Mouse (Mus musculus) CD4-positive, CD25-positive, alpha-beta regulatory T cell, adult 4 months (primary cell): ENCODE measurements at regions not wholly inside any gene's neighbourhood (a gene's known extent, or its start where the extent isn't known, plus 50 kb on each side); places are given as distances from the start of the nearest gene placed in this dataset.
"Not testable (repeated sequence)": the region's sequence is repeated elsewhere in the genome, so short reads cannot be mapped to it uniquely, and the experiment has no call there.

Source experiments
- ATAC-seq: one replicate; pipeline ENCODE4 v1.8.0; 2017

DNA sequence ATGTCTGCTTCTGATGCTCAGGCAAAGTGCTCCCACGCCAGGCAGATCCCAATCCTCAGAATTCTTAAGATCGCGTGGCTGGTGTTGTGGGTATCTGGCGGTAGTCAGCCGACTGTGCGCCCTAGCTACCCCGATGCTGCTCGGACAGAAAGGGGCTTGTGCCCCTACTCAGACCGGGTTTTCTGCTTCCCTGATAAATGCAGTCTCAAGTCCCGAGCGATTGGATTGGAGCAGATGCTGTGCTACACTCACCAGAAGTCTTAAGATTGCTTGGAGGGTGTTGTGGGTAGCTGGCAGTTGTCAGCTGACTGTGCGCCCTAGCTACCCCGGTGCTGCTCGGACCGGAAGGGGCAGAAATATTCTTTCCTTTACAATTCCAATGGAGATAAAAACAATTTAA lies 99.3 kb downstream of the Gm7489 start:
- not testable (repeated sequence) for ATAC-seq

DNA sequence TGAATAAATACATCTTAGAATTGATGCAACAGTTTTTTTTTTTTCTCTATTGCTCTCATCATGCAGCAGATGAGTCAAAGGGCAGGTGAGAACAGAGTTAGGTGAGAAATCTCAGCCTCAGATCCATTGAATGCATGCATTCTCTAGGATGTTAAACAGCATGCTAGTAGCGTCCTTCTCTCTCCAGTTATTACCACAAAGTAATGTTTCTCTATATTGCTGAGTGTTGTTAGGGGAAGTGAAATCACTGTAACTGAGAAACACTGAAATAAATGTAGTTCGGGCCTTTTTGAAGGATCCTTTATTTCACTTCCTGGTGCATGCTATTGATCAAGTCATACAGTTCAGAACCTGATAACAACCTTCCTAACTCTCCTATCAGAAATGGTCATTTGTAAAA lies 105.2 kb downstream of the Gm7489 start:
- no peak for ATAC-seq

DNA sequence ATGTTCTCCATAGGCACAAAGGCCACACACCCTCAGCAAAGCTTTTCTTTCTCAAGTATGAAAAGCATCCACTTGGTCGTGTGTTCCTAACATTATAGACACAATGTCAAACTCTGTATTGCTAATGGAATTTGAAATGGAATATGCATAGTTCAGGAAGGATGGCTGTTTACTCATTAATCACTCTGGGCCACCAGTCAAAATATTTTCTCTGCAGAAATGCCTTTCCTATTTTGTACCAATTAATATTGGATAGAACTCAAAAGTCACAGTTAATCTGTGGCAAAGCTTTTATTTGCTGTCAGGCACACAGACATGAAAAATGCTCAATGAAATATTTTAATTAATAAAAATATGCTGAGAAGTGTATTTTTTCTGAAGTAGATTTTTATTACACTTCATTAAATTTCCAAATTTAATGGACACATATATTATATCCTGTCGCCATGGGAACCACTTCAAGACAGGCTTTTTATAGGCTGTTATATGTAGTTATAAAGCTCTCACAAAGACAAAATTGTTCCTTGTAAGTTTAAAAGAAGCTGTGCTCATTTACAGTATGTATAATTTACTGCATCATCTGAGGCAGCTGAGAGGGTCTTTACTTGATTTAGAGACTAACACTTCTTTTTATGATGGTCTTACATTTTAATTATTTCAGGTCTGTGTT lies 110.6 kb downstream of the Gm7489 start:
- no peak for ATAC-seq

DNA sequence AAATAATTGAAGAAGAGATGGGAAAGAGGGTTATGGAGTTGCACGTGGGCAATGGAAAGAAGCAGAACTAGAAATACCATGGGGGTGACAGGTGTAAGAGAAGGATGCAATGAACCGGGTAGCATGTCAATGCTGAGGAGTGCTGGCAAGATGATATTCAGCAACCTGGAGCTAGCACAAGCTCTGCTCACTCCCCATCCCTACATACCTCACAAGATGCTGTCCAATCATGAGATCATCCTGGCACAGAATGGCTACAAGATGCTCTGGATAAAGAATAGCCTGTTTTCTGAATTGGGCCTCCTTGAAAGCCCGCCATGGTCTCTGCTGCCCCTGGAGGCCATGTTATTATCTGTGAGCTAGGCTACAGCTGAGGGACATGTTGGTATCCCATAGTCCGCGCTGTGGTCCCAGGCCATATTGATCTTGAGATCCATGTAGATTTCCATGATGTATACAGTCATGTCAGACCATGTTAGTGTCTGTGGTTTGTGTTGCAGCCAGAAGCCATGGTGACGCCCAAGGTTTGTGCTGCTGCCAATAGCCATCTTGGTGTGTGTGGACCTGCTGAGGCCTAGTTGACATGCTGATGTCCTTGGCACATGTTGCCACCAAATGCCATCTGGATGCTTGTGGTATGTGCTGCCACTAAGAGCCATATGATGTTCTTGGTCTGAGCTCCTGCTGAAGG lies 114.0 kb downstream of the Gm7489 start:
- no peak for ATAC-seq

DNA sequence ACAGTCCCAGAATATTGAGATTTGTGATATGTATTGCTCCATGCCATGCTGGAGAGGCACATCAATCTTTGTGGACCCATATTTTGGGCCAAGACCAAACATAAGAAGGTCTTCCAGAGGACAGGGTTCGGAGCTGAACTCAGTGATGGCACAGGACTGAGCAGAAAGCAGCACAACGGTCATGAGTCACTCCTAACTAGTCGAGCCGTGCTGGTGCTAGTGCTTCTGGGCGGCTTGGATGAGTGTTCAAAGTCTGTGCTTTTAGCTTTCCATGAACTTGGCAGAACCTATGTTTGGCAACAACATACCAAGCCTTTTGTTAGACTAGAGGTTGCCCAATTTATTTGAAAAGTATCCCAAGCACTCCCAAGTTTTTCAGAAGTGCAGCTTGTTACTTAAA lies 149.1 kb downstream of the Gm7489 start:
- no peak for ATAC-seq

DNA sequence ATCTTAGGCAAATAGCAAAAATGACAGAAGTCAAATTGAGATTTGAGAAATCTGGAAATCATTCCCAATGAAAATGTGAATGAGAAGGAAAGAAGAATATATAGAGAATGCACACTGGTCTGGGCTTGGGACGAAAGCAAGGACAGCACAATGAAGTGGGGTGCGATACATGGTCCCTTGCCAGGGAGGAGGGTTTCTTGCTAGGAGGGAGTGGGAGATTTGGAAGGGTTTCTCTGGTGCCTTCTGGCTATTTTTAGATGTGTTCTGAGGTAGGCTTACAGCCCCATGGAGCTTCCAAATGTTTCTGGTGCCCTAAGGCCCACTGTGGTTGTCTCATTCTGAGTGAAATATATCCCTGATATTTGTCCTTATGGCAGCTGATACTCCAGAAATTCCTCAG lies 166.0 kb downstream of the Gm7489 start:
- ATAC-seq = no peak

DNA sequence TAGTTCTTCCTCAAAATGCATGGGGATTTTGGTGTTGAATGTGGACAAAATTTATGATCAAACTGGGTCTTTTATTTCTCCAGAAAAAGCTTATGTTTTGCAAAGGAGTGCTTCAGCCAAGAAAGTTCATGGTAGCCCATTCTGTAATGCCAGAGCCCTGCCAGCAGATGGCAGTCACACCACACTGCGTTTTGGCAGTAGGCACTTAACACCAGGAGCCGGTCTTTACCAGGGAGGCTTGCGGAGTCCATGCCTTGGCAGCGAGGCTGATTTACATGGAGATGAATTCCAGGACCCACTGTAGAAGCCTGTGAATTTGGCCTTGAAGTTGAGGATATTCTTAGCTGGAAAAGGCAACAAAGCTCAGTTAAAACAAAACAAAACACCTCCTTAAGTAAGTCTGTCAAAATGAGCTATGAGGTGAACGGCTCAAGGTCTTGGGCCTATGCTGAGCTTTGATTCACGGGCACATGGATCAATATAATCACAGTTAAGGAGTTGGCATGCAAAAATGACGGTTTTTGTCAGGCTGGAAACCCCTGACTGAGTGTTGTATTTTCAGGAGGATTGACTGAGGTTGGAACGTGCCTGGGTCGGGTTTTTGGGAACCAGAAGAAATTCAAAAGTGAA lies 185.4 kb downstream of the Gm7489 start:
- ATAC-seq = no peak

DNA sequence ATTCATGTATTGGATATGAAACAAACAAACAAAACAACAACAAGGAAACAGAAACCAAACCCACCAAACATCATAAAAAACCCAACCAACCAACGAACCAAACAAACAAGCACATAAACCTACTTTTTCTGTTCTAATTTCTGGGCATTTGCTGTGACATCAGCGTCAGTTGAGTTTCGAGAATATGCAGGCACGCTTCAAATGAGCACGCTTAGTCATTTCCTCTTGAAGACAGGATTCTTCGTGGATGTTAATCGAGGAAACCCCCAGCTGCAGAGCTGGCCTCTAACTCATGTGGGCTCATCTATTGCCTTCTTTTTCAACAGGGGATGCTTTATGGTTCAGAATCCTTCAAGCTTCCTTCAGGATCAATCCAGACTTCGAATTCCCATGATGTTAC lies 187.0 kb downstream of the Gm7489 start:
- no peak for ATAC-seq

DNA sequence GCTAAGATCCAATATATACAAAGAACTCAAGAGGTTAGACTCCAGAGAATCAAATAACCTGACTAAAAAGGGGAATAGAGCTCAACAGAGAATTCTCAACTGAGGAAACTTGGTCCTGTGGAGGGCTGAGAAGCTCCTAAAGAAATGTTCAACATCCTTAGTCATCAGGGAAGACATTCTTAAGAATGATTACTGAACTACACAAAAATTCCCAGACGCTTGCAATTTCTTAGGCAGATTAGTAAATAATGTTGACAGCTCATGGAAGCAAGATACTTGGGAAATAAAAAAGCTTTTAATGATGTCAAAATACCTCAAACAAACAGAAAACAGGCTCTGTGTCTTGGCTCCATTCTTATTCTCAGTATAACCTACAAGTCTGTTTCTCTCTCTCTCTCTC lies 206.6 kb downstream of the Gm7489 start:
- no peak for ATAC-seq

DNA sequence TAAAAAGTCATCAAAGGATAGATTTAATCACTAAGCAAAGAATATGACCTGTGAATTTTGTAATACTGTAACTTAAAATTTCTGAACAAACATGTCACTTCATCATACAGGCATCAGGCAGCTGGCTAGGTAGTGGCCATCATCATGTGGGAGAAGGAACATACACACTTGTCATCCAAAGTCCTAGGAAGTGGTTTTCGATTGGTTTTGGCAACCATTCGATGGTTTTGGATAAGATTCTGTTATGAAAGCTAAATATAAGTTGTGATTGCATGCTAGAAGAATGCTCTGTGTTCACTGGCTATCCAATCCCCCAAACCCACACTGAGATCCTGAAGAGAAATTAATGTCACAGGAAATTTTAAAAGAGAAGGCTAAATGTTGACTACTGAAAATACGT lies 207.7 kb downstream of the Gm7489 start:
- ATAC-seq = no peak

DNA sequence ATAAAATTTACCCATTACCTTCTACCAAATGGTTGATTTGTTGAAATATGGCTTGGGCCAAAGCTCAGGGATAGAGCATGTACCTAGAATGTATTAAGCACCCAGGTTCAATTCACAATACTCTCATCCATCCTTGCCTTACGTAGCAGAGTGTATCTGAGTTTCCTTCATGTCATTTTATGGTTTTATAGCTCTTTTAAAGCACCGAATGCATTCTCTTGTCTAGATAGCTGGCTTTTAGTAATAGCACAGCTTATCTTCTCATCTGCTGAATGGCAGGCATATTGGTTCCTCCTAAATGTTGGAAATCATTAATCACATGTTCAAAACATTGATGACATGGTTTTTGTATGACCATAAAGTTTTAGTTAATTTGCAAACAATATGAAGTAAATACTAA lies 212.8 kb downstream of the Gm7489 start:
- ATAC-seq = no peak

DNA sequence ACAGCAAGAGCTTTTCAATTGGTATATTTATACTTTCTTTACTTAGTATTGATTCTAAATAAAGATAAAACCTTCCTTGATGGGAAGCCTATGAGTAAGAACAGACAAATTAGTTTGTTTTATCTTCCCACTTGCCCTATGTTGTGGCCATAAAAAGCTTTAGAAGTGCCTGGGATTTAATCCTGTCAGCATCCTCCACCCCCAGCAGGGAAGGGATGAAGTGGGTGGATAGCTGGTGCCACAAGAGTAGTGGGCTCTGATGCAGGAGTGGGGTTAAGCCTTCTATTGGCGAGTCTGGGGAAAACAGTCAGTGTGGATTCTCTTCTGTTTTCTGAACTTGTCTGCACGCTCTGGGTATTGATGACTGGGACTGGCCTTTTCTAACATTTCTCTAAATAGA lies 227.7 kb downstream of the Gm7489 start:
- no peak for ATAC-seq

DNA sequence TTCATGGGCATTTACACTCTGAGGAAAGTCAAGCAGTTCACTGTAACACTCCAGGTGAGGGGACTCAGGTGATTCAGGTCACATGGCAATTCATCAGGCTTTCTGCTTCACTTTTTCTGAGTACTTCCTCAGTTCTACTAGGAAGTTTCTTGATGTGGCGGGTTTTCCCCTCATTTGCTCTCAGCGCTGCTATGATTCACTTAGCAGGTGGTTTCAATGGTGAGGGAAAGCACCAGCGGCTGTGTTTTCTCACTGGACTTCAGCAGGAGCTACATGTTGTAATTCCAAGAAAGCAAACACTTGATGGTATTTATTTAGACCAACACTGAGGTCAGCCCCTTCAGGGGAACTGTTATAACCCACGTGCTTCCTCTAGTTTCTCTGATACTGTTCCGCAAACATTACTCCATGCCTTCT lies 229.4 kb downstream of the Gm7489 start:
- peak; percentile 69 for ATAC-seq

DNA sequence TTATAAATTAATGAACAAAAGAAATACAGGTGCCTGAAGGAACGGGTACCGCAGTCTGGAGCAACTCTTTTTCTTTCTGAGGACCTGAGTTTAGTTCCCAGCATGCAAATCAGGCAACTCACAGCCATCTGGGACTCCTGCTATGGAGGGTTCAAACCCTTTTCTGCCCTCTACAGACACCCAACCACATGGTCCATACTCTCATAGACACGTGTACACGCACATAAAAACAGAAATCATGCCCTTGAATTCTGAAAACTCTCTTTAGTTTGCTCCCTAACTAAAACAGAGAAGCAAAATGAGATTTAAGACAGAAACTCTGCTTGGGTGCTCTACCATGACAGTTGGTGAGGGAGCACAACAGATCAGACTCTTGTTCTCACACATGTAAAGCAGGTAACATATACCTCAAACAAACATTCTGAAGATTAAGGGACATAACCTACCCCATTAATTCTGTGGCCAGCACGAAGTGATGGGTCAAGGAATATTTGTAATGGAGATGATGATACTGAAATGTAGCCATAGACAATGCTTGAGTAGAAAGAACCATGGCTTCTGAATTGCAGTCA lies 233.3 kb downstream of the Gm7489 start:
- ATAC-seq = no peak

DNA sequence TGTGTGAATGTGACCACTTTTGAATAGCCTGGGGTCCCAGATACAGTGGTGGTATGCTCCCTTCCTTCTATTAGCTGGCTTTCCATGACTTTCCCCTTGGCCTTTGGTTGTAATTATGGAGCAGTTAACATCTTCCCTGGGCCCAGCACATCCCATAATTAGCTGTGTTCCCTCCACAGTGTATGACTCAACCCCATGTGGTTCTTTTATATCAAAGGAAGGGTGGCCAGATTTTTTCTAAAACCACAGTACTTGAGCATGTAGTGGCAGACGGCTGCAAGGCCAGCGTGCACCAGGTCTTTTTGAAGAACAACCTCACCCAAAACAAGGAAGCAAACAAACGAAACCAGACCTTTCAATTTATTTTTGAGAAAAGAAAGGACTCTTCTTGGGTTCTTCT lies 235.8 kb downstream of the Gm7489 start:
- no peak for ATAC-seq

DNA sequence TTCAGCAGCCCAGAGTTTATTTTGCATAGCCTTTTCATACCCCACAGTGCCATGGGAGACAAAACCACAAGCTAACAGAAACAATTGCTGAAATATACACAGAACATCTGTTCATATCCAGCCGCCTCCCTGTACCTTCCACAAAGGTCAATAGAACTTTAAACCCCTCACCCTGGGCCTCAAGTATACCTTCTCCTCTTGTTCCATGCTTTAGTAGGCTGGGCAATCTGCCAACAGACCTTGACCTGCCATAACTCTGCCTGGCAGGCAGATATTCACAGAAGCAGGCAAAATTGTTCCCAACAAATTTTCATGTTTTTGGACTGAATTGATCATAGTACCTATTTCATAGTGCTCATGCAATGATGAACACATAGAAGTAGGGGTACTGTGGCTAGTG lies 279.6 kb downstream of the Gm7489 start:
- no peak for ATAC-seq

DNA sequence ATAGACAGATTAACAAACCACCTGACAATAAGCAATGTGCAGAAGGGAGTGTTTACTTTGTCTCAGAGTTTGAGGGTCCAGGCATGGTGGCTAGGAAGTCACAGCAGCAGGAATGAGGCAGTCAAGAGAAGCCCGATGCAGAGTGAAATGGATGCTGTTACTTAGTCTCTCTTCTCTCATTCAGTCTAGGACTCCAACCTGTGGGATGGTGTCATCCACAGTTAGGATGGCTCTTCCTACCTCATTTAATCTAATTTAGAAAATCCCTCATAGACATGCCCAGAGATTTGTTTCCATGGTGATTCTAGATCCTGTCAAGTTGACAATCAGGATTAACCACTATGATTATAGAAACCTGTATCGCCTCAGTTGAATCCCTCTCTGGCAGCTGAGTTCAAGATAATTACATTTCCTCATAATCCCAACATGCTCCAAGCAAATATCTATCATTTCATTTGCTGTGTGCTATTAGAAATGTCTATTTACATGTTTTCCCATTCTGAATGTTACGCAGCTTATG lies 283.2 kb downstream of the Gm7489 start:
- ATAC-seq = no peak

DNA sequence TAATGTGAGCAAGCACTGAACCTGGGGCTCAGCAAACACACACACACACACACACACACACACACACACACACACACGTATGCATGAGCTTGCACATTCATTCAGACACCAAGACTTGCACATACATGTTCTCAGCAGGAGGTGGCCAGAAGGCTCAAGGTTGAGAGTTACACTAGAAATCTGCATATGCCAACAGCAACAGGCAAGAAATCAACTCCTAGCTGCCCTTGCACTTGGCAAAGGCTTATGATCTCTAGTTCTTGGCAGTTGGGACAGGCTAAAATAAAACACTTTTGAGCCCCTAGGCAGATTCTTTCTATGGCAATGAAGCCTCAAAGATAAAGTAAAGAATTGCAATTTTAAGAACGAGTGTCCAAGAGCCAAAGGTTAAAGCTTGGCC lies 292.5 kb downstream of the Gm7489 start:
- ATAC-seq = no peak

DNA sequence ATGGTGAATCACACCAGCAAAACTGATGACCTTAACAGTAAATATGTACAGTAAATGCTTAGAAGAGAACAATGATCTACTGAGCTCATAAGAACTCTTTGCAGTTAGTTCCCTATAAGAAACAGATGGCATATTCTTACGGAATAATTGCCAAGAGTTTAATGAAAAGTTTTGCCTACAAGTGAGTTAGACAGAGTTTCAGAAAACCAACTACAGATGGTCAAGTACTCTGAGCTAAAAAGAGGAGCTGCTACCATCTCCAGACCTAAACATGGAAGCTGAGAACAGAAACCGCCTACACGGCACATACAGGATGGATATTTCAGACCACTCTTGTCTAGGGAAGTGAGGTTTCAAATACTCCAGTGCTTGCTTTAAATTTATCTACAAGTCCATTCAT lies 293.1 kb downstream of the Gm7489 start:
- no peak for ATAC-seq
